Mouse (Mus musculus): ENCODE results near the gene Arsb. TPM values are rescaled to one million over a fixed set of nuclear protein-coding genes. Genes with fewer than 3 reads are reported as not detected.

Arsb gene
- polyA plus RNA-seq, 2 experiments: 21.9 to 40.4 TPM

DNA sequence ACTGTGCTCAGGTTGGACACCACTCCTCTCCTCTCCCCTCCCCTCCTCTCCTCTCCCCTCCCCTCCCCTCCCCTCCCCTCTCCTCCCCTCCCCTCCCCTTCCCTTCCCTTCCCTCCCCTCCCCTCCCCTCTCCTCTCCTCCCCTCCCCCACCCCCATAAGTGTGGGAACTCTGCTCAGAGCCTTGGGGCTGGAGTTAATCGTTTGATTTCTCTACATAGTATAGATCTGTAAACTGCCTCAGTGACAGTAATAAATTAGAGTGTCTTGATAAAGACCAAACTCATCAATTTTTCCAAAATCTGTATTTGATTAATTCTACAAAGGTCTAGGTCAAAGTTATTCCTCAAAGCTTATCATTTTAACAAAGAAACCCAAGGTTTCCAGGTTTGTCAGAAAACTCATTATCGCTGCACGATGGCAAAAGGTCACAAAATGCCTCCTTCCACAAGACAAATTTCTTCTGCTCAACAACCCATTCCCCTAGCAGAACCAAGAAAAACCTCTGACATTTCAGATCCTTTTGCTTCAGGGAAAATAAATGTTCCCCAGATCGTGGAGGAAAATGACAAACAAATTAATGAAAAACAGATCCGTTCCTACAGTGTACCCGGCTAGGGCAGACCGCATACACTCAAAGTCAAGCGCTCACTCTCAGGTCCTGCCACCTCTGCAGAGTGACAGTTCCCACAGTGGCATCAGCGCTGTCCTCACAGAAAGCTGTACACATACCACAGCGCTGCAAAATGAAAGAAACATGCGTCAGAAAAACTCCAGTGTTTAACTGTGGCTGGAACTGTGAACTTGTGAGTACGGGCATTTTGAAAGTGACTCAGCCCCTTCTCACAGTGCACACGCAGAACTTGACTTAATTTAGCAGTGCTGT lies 126.8 kb downstream of the Arsb start:
- peak; percentile 30; the same call in 1 of the 2 replicates for ATAC-seq (ENCODE audit: low FRiP score, low read depth)

GRCm38 (mm10) chr13:93899378-93900256 lies 128.2 kb downstream of the Arsb start:
- H3K27ac ChIP-seq (replicated peaks; ENCODE audit: low read depth, low read length): no peak overlapping the region
- no peak overlapping the region for H3K9ac ChIP-seq (ENCODE audit: low read depth, low read length, severe bottlenecking)
- H3K9me3 ChIP-seq (ENCODE audit: control insufficient read depth, low read length): no peaks in the 10 kb centered on the region
- no peak for ATAC-seq (ENCODE audit: low FRiP score, low read depth)
- H3K4me2 ChIP-seq (replicated peaks; ENCODE audit: low read depth, low read length, severe bottlenecking): no peak overlapping the region
- H3K4me3 ChIP-seq (replicated peaks; ENCODE audit: low read length): no peak overlapping the region
- H3K36me3 ChIP-seq (ENCODE audit: control insufficient read depth, insufficient read depth, low read length): no peaks in the 10 kb centered on the region
- WGBS: 39% methylated on average over 3 of the region's 3 CpGs
- DNase-seq (ENCODE audit: low spot score): no peak
- TF ChIP-seq POLR2A (IDR thresholded peaks at IDR 0.05; ENCODE audit: borderline replicate concordance, extremely low read depth, insufficient read depth, insufficient read length): no peak
- H3K27me3 ChIP-seq (ENCODE audit: control insufficient read depth, insufficient read depth, low read length): no peaks in the 10 kb centered on the region
- H3K4me1 ChIP-seq (ENCODE audit: control insufficient read depth, insufficient read depth, low read length): peaks cover 17% of the 10 kb centered on the region

More for the DNA sequence above, 126.8 kb downstream of the Arsb start:
- peak; percentile 19 for DNase-seq (ENCODE audit: low spot score)
- Histone ChIP-seq H3K9ac (ENCODE audit: low read depth, low read length, severe bottlenecking) (no peak overlapping the region), H3K9me3 (ENCODE audit: control insufficient read depth, low read length) (no peaks in the 10 kb centered on the region), H3K27ac (replicated peaks; ENCODE audit: low read depth, low read length) (no peak overlapping the region; the same call in 1 of the 2 replicates), H3K4me3 (replicated peaks; ENCODE audit: low read length) (no peak overlapping the region), H3K4me2 (replicated peaks; ENCODE audit: low read depth, low read length, severe bottlenecking) (peak overlapping the region; percentile 29), H3K4me1 (ENCODE audit: control insufficient read depth, insufficient read depth, low read length) (peaks cover 17% of the 10 kb centered on the region), H3K27me3 (ENCODE audit: control insufficient read depth, insufficient read depth, low read length) (no peaks in the 10 kb centered on the region), H3K36me3 (ENCODE audit: control insufficient read depth, insufficient read depth, low read length) (no peaks in the 10 kb centered on the region)
- TF ChIP-seq POLR2A (IDR thresholded peaks at IDR 0.05; ENCODE audit: borderline replicate concordance, extremely low read depth, insufficient read depth, insufficient read length): no peak
- WGBS: 18% methylated on average over 13 of the region's 13 CpGs

- DNase-seq (ENCODE audit: low spot score) (no peak), ATAC-seq (ENCODE audit: low FRiP score, low read depth) (no peak)
- Histone ChIP-seq H3K4me1 (ENCODE audit: control insufficient read depth, insufficient read depth, low read length) (peaks cover 17% of the 10 kb centered on the region), H3K4me2 (replicated peaks; ENCODE audit: low read depth, low read length, severe bottlenecking) (no peak overlapping the region), H3K36me3 (ENCODE audit: control insufficient read depth, insufficient read depth, low read length) (no peaks in the 10 kb centered on the region), H3K4me3 (replicated peaks; ENCODE audit: low read length) (no peak overlapping the region), H3K9me3 (ENCODE audit: control insufficient read depth, low read length) (no peaks in the 10 kb centered on the region), H3K9ac (ENCODE audit: low read depth, low read length, severe bottlenecking) (no peak overlapping the region), H3K27ac (replicated peaks; ENCODE audit: low read depth, low read length) (no peak overlapping the region), H3K27me3 (ENCODE audit: control insufficient read depth, insufficient read depth, low read length) (no peaks in the 10 kb centered on the region)
- TF ChIP-seq POLR2A (IDR thresholded peaks at IDR 0.05; ENCODE audit: borderline replicate concordance, extremely low read depth, insufficient read depth, insufficient read length): no peak
- 71% methylated on average over 13 of the region's 13 CpGs for WGBS
These were observed 129.7 kb downstream of the Arsb start for GRCm38 (mm10) chr13:93900934-93901626.

GRCm38 (mm10) chr13:93902126-93902525 lies 130.7 kb downstream of the Arsb start:
- TF ChIP-seq POLR2A (IDR thresholded peaks at IDR 0.05; ENCODE audit: borderline replicate concordance, extremely low read depth, insufficient read depth, insufficient read length): no peak

More at GRCm38 (mm10) chr13:93902126-93902525, 130.7 kb downstream of the Arsb start:
- no peak overlapping the region for H3K9ac ChIP-seq (ENCODE audit: low read depth, low read length, severe bottlenecking)
- H3K4me3 ChIP-seq (replicated peaks; ENCODE audit: low read length): no peak overlapping the region
- no peaks in the 10 kb centered on the region for H3K27me3 ChIP-seq (ENCODE audit: control insufficient read depth, insufficient read depth, low read length)
- ATAC-seq (ENCODE audit: low FRiP score, low read depth): no peak
- WGBS: 89% methylated on average over 2 of the region's 2 CpGs
- no peaks in the 10 kb centered on the region for H3K9me3 ChIP-seq (ENCODE audit: control insufficient read depth, low read length)
- H3K4me1 ChIP-seq (ENCODE audit: control insufficient read depth, insufficient read depth, low read length): peaks cover 17% of the 10 kb centered on the region
- no peak overlapping the region for H3K27ac ChIP-seq (replicated peaks; ENCODE audit: low read depth, low read length)
- no peak overlapping the region for H3K4me2 ChIP-seq (replicated peaks; ENCODE audit: low read depth, low read length, severe bottlenecking)
- no peaks in the 10 kb centered on the region for H3K36me3 ChIP-seq (ENCODE audit: control insufficient read depth, insufficient read depth, low read length)
- no peak for DNase-seq (ENCODE audit: low spot score)

Measured in limb, embryonic 14.5 days (tissue).